Mouse (Mus musculus) ovary, postnatal 10 days (tissue): ENCODE results near the gene Fam168a.

ENCODE experiments used
- DNase-seq: peaks from one replicate; pipeline ENCODE4 v3.0.0; 2022; ENCODE audit warnings: low spot score

Fam168a gene

DNA sequence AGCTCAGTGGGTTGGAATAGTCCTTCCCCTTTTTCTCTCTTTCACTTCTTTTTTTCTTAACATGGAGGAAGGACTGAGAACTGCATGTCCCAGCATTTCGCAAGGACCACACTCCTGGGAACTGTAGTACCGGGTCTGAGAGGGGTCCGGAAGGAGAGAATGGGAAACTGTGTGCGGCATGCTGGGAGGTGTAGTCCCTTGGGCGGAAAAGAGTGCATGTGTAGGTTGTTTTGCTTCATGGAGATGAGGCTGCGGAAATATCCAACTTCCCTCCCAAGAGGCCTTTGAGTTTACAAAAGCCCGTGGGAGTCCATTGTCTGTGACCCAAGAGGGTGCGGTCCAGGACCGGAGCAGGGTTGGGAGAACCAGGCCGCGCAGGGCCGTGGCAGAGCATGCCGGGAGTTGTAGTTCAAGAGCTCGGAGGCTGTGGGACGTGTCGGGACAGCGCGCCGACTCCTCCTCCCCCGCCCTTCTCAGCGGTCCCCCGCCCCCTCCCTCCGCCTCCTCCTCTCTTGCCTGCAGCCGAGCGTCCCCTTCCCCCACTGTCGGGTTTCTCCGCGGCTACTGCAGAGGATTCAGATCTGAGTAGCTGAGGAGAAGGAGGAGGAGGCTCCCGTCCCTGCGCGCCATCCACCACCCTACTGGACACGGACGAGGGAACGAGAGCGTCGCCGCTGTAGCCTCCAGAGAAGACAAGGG is at the start of gene Fam168a:
Gene Fam168a, plus strand, starts transcription at position 493 of the 699 bp plus-strand sequence.
- DNase-seq = peak; percentile 59

GRCm38 (mm10) chr7:100656739-100657138 is 49.7 kb upstream of the Fam168a start:
- DNase-seq = no peak

- no peak for DNase-seq
Observed at GRCm38 (mm10) chr7:100658093-100658578, 48.3 kb upstream of the Fam168a start.

- no peak for DNase-seq
Observed at GRCm38 (mm10) chr7:100661264-100661663, 45.2 kb upstream of the Fam168a start.

DNA sequence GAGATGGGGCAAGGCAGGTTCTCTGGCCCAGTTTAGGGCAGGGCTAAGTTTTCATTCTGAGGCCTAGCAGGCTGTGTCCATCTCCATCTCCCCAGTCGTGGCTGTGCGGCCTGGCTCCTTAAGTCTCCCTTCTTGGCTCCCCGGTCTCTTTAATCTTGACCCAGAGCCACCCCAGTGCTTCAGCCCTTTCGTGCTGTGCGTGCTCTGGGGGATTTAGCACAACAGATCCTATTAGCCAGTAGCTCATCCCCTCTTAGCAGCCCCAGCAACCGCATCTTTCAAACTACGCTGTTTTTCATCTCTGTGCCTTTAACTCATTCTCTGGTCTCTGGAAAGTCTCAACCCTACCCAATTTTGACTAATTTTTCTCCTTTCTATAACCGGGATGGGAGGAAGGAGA is 44.2 kb upstream of the Fam168a start, which contains the start of gene Plekhb1:
Gene Plekhb1, minus strand, starts transcription at position 184 of the 400 bp plus-strand sequence.
- DNase-seq = no peak

DNA sequence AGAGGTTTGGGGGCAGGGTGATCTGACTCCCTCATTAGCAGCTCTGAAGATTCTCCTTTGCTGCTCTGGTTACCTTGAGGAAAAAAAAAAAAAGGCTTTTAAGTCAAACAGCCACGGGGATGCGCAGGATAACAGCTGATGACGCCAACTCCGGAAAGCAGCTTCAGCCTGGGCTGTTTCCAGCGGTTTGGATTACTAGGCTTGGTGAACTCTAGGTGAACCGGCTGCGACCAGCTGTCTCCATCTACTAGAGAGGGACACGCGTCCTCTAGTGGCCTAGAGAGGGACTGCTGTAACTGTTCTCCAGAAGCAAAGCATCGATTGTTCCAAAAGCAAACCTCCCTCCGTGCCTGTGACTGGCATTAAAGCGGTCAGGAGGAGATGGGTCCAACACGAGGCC is 43.2 kb upstream of the Fam168a start:
- peak; percentile 74 for DNase-seq

DNA sequence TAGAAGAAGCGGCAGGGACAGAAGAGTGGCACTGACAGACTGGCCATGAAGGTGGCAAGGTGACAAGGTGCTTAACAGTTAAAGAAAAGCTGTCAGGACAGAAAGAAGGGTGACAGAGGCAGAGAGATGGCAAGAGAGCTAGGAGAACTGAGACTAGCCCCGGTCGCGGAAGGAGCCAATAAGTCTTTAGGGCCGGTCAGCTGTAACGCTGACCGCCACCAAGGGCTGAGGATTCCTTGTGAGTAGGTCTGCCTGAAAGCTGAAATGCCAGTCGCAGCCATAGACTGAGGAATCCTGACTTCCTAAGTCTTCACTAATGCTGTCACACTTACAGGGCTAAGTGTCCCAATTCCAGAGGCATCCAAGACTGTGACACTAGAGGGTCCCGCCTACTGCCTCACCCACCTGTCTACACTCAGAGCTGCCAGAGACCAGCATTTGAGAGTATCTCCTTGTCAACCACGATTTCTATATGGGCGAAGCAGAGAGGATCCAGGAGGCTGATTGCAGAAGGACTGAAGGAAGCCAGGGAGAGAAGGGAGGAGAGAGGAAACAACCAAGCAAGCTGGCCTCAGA is 42.6 kb upstream of the Fam168a start:
- no peak for DNase-seq

DNA sequence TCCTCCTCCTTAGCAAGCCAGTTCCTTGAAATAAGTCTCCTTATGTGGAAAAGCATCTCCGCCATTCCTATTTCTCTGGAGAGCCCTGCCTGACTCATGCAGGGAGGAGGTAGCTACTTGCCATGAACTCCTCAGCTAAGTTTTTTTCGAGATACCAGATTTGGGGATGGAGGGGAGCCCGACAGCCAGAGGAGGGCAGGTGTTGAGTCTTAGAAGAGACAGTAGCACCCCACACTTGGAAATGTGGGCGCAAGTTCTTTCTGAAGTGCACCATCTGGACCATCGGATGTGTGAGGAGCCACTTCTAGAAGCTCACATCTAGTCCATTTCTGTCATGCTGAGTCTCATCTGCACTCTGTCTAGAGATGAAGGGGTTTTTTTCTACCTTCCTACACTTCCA is 35.8 kb upstream of the Fam168a start:
- no peak for DNase-seq

- DNase-seq = no peak
Observed at GRCm38 (mm10) chr7:100673452-100673851, 33.0 kb upstream of the Fam168a start.

DNA sequence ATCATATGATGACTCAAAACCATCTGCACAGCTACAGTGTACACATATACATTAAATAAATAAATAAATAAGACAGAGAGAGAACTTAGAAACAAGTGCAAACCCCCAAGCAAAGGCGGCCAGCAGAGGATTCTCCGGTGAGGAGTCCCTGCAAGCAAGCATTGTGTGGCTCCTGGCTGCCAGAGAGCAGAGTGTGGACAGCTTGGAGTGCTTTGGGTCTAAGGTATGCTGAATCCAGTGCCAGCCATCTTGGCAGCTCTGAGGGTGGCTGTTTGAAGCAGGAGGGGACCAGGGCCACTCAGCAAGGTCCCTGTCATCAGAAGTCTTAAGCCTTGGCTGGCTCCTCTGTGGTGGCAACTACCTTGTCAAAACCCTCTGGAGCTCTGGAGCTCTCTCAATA is 31.5 kb upstream of the Fam168a start:
- DNase-seq = no peak

DNA sequence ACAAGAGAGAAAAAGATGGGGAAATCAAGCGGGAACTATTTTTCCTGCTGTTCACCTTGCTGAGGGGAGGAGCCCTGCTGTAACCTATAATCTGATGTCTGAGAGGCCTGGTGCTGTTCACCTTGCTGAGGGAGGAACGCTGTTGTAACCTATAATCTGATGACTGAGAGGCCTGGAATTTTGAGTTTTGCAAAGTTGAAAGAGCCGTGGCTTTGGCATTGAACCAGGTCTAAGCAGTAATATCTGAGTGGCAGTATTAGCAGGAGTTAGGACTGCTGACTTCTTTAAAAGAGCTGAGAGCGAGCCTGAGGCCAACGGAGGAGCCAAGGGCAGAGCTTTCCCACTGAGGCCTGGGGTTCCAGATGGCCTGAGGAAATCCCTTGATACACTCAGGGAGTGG is 28.4 kb upstream of the Fam168a start:
- DNase-seq = no peak

DNA sequence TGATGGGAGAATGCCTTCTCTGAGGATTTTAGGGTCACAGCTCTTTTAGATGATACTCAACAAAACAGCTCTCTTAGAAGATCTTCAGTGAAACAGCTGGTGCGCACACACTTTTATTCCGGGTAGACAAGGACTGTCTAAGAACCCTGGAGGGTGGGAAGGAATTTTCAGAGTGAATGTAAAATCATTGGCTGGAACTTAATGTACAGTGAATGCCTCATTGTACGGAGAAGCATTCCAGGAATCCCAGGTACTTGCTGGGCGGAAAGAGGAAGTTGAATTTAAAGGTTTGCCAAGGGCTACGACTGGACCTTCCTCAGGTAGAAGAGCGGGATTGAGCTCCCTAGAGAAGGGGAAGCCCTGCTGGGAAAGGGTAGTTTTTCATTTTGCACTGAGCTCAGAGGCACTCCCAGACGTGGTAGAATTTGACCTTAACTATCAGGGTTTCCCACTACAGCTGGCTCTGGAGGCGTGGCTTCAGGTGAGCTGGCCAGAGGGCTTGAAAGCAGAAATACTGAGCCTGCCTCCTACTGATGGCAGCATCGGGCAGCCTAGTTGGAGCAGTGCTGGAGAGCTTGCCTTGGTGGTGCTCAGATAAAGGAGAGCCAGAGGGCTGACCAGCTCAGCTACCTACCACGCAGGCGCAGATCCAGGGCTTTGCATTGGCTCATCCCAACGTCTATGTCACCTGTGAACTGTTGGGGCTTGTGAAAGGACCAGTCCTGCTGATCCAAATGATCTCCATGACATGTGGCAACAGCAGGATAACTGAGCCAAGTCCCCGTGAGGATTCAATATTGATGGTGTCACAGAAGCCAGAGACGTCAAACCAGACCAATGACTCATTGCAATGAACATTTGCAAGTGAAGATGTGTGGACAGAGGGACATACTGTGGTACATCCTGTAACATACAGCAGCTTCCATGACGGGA is 27.2 kb upstream of the Fam168a start:
- no peak for DNase-seq

- DNase-seq = no peak
Observed at GRCm38 (mm10) chr7:100681132-100681531, 25.3 kb upstream of the Fam168a start.

GRCm38 (mm10) chr7:100683241-100683640 is 23.2 kb upstream of the Fam168a start:
- DNase-seq = no peak

DNA sequence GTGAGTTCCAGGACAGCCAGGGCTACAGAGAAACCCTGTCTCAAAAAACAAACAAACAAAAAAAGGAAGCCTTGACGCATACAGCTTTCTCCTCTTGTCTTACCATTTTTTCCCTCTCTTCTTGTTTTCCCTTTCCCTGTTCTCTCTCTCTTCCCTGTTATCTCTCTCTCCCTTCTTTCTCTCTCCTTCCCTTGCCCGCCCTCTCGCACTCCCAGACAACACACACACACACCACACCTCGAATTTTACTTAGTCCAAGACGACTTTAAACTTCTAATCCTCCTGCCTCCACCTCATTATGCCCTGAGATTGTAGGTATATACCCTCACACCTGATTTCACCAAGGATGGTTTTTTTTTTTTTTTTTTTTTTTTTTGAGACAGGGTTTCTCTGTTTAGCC is 22.4 kb upstream of the Fam168a start:
- DNase-seq = no peak

DNA sequence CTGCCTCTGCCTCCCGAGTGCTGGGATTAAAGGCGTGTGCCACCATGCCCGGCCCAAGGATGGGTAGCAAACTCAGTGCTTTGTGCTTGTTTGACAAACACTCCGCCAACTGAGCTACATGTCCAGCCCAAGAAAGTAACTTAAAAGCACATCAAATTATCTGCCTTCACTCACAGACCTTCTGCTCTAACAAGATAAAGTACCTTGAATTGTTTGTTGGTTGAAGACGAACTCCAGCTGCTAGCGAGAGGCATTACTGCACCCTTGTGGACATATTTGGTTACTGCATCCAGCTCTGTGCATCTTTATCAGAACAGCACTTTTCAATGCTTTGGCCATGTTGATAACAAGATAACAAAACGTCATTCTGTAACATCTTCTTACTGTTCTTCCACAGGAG is 21.9 kb upstream of the Fam168a start:
- no peak for DNase-seq

DNA sequence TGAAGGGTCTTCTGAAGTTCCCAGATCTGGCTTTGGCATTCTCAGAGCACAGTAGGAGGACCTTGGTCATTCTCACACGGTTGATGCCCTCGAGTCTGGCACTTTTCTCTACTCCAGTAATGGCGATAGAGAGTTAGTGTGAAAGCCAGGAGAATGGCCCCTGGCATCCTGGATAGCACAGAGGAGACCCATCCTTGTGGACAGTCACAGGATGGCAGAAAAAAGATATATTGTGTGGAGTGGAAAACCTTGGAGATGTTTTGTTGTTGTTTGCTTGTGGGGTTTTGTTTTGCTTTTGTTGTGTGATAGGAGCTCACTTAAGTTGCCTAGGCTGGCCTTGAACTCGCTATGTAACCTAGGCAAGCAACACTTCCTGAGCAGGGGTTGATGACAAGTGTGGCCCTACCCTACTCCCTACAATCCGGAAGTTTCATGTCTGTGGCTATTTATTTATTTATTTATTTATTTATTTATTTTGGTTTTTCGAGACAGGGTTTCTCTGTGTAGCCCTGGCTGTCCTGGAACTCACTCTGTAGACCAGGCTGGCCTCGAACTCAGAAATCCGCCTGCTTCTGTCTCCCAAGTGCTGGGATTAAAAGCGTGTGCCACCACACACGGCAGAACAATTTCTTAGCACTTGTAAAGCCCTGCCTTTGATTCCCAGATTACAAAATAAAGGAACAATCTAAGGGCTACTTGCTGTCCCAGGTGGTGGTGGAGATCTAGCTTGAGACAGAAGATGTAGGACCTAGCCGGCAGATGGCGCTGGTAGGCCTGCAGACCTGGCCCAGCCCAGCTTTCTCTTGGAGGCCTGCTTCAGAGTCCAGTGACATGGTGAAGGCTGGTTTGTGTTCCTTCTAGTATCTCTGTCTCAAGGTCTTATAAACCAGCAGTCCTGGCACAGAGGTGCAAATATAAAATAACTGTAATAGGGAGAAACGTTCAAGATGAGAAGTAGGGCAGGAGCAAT is 21.1 kb upstream of the Fam168a start:
- DNase-seq = peak; percentile 27

GRCm38 (mm10) chr7:100688471-100688870 is 18.0 kb upstream of the Fam168a start:
- DNase-seq = no peak

DNA sequence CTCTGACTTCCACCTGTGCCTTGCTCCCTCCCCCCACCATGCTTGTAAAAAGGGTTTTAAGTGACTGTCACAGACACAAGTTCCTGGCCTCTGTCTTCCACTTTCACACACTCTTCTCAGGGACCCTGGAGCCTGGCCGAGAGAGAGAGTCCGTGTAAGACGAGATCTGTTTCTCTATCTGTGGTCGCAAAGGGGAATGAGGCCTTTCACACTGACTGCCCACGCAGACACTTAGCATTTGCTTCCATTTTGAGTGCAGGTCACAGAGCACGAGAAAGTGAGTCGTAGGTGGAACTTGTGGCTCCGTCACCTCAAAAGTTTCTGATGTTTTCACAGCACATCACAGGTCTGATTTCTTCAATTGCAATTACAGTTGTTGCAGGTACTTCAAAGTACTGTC is 13.2 kb upstream of the Fam168a start:
- no peak for DNase-seq

DNA sequence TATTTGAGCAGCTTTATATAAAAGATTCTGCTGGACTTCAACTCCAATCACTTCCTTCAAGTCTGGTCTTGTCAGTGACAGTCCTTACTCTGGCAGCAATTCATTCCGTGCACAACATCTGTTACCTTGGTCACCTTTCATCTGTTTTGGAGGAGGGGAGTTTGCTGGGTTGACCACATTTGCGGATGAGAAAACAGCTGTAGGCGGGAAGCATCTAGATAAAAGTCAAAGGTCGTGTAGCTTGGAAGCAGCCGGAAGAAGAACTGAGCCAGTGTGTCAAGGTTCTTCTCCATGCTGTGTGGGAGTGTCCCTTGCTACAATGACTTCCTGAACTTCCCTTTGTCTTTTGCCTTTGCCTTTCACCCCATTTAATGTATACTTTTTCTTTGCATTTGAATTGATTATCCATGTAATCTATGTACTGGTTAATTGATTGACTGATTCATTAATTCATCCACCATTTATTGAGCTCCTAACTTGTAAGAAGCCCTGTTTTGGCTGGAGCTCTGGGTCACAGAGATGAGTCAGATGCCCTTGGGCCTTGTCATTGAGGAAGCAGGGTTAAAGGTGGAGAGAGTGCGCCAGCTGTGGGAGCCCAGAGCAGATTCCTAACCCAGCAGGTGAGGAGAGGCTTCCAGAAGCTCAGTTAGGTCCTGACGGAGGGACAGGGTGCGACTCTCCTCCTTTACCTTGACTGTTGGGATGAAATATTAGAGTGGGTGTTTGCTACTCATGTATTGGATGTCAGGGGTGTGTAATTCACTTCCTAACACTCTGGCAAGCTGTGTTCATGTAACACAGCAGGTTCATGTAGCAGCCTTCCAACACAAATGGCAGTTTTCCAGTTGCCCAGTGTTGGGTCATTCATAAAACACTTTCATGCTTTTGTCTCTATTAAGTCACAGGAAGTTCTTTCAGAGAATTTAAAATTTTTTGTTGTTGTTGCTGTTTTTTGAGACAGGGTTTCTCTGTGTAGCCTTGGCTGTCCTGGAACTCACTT is 6.4 kb upstream of the Fam168a start:
- no peak for DNase-seq
